Mouse (Mus musculus): ENCODE measurements around the gene Brip1.

DNA sequence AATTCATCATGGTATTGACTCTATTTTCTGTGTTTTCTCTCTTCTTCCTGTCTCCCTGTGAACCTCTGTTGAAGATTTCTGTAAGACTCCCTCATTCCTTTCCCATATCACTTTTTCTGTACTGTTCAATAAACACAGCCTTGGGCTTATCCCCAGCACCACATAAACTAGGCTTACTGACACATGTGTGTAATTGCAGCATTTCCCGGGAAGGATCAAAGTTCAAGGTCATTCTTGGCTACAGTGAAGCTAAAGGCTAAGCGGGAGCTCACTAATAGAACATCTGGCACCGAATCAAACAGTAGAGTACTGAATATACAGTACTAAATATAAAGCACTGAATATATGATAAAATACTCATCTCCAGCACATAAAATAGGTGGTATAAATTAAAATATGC, 25.2 kb downstream of the Brip1 start:
- TF ChIP-seq CTCF (IDR thresholded peaks at IDR 0.05; ENCODE audit: low read depth) (no peak), EP300 (IDR thresholded peaks at IDR 0.05; ENCODE audit: low read depth) (no peak)

Data from liver, postnatal 0 days (tissue).